Mouse (Mus musculus): ENCODE data around the gene Cluap1.
A peak's percentile ranks its signal among the peaks of the same experiment; 100 is the strongest.

Cluap1 gene

DNA sequence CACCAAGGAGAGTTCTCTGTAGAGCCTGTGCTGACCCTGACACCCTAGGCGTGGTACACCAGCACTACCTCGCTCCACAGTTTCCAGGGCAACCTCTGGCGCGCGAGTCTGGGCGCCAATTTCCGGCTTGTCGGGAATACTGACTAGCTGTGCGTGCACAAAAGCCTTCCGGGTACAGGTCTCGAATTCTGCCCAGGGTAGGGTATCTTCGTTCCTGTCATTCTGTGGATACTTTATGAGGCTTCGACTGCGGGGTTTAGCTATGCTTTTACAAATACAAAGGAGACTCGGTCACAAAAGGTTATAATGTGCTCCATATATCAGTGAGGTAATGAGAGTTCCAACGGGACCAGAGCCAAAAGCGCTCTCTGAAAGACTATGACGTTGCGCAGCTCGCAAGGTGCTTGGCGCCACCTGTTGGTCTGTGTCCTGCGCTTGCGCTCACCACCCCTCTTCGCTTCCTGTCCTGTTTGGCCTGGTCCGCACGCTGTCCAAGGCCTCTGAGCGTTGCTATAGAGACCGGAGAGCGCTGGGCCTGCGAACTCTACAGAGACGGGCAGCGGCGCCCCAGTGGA, at the start of gene Cluap1, which contains the start of gene 1700037C18Rik:
Cluap1 (plus strand) TSS at position 265 of the 575 bp plus-strand sequence.
1700037C18Rik (minus strand) TSS at position 153 of the 575 bp plus-strand sequence.
- peak; percentile 91 for DNase-seq (ENCODE audit: low spot score in 2 of 2)

- no peak for DNase-seq (ENCODE audit: low spot score in 2 of 2)
Observed at GRCm38 (mm10) chr16:3859254-3859653, 49.3 kb upstream of the Cluap1 start.

- no peak for DNase-seq (ENCODE audit: low spot score in 2 of 2)
Observed at GRCm38 (mm10) chr16:3871815-3872214, 36.8 kb upstream of the Cluap1 start.

- DNase-seq (ENCODE audit: low spot score in 2 of 2): peak; percentile 83 to 87
Observed at GRCm38 (mm10) chr16:3872216-3873047, 36.2 kb upstream of the Cluap1 start, which contains the start of gene Naa60. Gene Naa60 (plus strand): TSS chr16:3872375.

- DNase-seq (ENCODE audit: low spot score in 2 of 2): no peak
Observed at GRCm38 (mm10) chr16:3876346-3876745, 32.3 kb upstream of the Cluap1 start.

- DNase-seq (ENCODE audit: low spot score in 2 of 2): peak; percentile 84 to 90
Observed at GRCm38 (mm10) chr16:3884201-3885064, 24.2 kb upstream of the Cluap1 start, which contains the start of the genes Zfp597 and Gm20695. Gene Zfp597 (minus strand): TSS chr16:3884561. Gene Gm20695 (plus strand): TSS chr16:3884648.

- no peak for DNase-seq (ENCODE audit: low spot score in 2 of 2)
Observed at GRCm38 (mm10) chr16:3885065-3885670, 23.4 kb upstream of the Cluap1 start.

DNA sequence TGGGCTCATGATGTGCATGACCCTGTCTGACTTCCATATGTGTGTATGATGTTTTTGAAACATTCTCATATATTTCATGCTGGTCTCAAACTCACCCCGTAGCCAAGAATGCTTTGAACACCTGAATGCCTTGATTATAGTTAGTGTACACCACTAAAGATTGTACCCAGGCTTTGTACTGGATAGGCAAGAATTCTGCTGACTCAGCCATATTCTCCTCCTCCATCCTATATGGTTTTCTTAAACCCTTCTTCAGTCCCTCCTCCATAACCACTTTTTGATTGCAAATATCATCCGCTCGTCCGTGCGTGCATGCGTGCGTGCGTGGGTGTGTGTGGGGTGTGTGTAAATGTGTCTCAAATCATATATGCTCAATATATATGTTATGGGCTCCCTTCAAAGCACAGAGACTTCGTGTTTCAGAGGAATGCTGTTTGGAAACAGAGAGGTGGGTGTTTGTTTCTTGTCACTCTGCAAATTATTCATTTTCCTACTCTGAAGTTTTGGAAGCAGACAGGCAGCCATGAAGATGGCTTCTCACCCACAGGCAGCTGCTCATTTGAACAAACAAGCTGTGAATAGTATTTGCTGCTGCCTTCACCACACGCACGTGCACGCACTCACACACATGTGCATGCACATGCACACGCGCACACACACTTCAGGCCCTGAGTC, 16.8 kb upstream of the Cluap1 start:
- DNase-seq (ENCODE audit: low spot score in 2 of 2): no peak

DNA sequence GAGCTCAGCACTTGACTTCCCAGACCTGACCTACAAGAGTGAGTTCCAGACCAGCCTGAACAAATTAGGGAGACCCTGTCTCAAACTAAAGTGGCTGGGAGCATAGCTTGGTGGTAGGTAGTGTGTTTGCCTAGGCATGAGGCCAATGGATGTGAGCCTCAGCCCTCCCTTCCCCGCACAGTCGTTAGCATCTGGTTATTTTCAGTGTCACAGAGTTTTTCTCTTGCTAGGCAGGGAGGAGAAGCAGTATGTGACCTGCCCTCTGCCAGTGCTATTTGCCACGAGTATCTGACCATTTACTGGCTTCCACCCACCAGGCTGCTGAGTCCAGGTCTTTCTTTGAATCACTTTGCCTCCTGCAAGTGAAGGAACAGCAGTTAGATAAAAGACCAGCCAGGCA, 14.9 kb upstream of the Cluap1 start:
- DNase-seq (ENCODE audit: low spot score in 2 of 2): no peak

- DNase-seq (ENCODE audit: low spot score in 2 of 2): no peak
Observed at GRCm38 (mm10) chr16:3895173-3895792, 13.3 kb upstream of the Cluap1 start.

DNA sequence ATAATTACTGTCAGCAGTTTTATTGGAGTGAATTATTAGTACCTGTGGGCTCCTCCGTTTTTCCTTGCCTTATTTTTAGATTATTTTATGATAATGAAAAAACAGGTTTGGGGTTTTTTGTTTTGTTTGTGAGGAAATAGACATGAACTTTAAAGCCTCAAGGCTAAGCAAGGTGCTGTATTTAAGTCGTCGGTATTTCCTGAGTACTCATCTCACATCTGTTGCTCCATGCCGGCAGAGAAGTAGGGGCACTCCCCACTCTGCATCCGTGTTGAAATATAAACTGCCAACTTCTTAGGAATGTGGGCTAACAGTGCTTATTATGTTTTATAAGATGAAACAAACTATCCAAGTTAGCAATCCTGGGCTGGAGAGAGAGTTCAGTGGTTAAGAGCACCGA, 12.6 kb upstream of the Cluap1 start:
- no peak for DNase-seq (ENCODE audit: low spot score in 2 of 2)

GRCm38 (mm10) chr16:3896553-3896952, 12.0 kb upstream of the Cluap1 start:
- DNase-seq (ENCODE audit: low spot score in 2 of 2): no peak

- DNase-seq (ENCODE audit: low spot score in 2 of 2): no peak
Observed at GRCm38 (mm10) chr16:3907471-3907870, 1.1 kb upstream of the Cluap1 start.

DNA sequence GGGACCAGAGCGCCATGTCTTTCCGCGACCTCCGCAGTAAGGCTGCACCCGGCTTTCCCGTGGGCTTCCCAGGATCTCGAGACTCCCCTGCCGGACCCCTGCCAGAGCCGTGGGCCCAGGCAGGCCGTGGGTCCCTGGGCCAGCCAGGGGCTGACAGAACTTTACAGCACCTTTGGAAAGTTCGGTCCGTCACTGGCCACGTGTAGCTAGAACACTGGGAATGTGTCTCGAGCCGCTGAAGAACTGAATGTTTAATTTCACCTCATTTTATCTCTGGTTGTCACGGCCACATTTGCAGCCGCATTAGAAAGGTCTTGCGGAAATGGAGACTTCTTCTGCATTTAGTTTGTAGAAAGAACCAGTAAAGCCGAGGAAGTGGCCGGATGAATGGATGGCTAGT, 517 bp downstream of the Cluap1 start:
- DNase-seq (ENCODE audit: low spot score in 2 of 2): no peak

GRCm38 (mm10) chr16:3920756-3921155, 12.2 kb downstream of the Cluap1 start:
- no peak for DNase-seq (ENCODE audit: low spot score in 2 of 2)

DNA sequence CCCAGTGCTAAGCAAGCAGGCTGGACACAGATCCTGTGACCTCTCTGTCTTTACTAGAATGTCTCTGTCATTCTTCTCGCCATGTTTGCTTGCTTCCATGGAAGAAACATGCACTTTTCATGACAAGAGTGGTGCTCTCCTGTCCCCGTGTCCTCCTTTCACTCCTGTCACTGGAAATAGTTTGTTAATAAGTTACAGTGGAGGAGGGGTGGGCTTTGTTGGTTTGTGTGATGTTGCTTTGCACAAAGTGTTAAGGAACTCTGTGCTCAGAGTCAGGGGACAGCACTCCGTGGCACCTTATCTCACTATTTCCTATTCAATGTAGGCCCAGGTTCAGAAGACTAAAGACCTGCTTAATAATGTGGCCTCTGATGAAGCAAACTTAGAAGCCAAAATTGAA, 14.9 kb downstream of the Cluap1 start:
- no peak for DNase-seq (ENCODE audit: low spot score in 2 of 2)

- DNase-seq (ENCODE audit: low spot score in 2 of 2): no peak
Observed at GRCm38 (mm10) chr16:3923966-3924365, 15.4 kb downstream of the Cluap1 start.

- DNase-seq (ENCODE audit: low spot score in 2 of 2): no peak
Observed at GRCm38 (mm10) chr16:3928582-3928981, 20.0 kb downstream of the Cluap1 start.

- DNase-seq (ENCODE audit: low spot score in 2 of 2): no peak
Observed at GRCm38 (mm10) chr16:3929151-3929550, 20.6 kb downstream of the Cluap1 start.

GRCm38 (mm10) chr16:3933536-3933935, 24.9 kb downstream of the Cluap1 start:
- no peak for DNase-seq (ENCODE audit: low spot score in 2 of 2)

DNA sequence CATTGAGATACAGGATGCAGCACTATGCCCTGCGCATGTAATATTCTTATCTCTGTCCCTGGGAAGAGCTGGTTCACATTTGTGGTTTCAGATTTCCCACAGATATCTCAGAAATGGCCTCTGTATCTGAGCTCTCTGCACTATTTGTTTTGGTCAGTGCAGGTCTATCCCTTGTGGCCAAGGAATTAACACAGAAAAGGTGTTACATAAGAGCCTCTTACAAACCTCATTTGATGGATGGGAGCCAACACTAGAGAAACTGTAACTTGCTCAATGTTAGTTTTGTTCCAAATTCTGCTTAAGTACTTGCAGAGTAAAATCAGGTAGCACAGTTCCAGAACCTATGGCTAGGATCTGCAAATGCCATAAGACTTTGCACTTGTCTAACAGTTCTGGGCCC, 25.5 kb downstream of the Cluap1 start:
- no peak for DNase-seq (ENCODE audit: low spot score in 2 of 2)

Measured in frontal cortex, postnatal 14 days (tissue).